Mouse (Mus musculus) left cerebral cortex, adult 8-10 months (tissue): Measurements from ENCODE around the gene Myh4. TPM values are rescaled to one million over a fixed set of nuclear protein-coding genes. Genes with fewer than 3 reads are reported as not detected.

Experiments
- total RNA-seq, 4 experiments: library from RNA; stranded (reverse); gene quantifications; 2 replicates each; pipeline ENCODE4 v1.2.4; 2022

Gene Myh4
- total RNA-seq, 4 experiments from 2014 or later = 0.28 to 9.3 (median 5.5) TPM

Other genes with a start within 250 kb of the Myh4 start
- gene Tmem220, start 212.9 kb upstream of the Myh4 start, total RNA-seq = 1 to 10 TPM in 3 of 4 experiments, under 1 TPM in 1; 0.67 to 1.2 (median 1.1) TPM
- gene Adprm, start 185.4 kb upstream of the Myh4 start, total RNA-seq = 10 to 100 TPM; 24.6 to 30.2 (median 28.9) TPM
- gene Sco1, start 185.4 kb upstream of the Myh4 start, total RNA-seq = 10 to 100 TPM; 10.2 to 15.0 (median 11.0) TPM
- 1 to 10 TPM; 3.4 to 6.9 (median 5.3) TPM for gene Myh3, start 159.7 kb upstream of the Myh4 start, total RNA-seq
- 1 to 10 TPM in 2 of 4 experiments, under 1 TPM in 2; 0.67 to 1.4 (median 0.99) TPM for gene Myh2, start 67.0 kb upstream of the Myh4 start, total RNA-seq
- gene Myh1, start 38.0 kb upstream of the Myh4 start, total RNA-seq = under 1 TPM; 0.35 to 0.89 (median 0.65) TPM
- under 1 TPM; 0.27 to 0.39 (median 0.34) TPM for gene Myh8, start 39.1 kb downstream of the Myh4 start, total RNA-seq
- gene Myh13, start 83.6 kb downstream of the Myh4 start, total RNA-seq = under 1 TPM; 0.07 to 0.27 (median 0.18) TPM
- gene Gas7, start 217.4 kb downstream of the Myh4 start, total RNA-seq = 100 to 1,000 TPM; 532 to 564 (median 545) TPM